Mouse (Mus musculus): ENCODE measurements at regions not wholly inside any gene's neighbourhood (a gene's known extent, or its start where the extent isn't known, plus 50 kb on each side); places are given as distances from the start of the nearest gene placed in this dataset.
"Not testable (repeated sequence)": the region's sequence is repeated elsewhere in the genome, so short reads cannot be mapped to it uniquely, and the experiment has no call there.

GRCm38 (mm10) chr11:20390622-20391021 is 58.1 kb upstream of the Slc1a4 start:
- no peak for DNase-seq

DNA sequence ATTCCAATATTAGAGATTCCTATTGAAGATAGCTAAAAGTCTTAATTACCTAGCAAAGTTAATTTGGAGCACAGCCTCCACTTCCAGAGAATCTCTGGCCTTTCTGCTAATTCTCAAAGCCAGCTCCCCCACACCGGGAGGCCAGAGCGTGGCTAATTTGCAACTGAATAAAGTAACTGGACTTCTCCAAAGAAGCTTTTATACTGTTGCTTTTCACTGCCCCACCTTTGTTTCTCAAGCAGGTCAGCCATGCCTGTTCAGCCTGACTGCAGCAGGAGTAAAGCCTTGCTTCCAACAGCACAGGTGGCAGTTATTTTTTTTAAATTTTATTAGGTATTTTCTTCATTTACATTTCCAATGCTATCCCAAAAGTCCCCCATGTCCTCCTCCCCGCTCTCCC is 60.8 kb upstream of the Slc1a4 start:
- not testable (repeated sequence) for DNase-seq

GRCm38 (mm10) chr11:20393807-20394206 is 61.3 kb upstream of the Slc1a4 start:
- not testable (repeated sequence) for DNase-seq

DNA sequence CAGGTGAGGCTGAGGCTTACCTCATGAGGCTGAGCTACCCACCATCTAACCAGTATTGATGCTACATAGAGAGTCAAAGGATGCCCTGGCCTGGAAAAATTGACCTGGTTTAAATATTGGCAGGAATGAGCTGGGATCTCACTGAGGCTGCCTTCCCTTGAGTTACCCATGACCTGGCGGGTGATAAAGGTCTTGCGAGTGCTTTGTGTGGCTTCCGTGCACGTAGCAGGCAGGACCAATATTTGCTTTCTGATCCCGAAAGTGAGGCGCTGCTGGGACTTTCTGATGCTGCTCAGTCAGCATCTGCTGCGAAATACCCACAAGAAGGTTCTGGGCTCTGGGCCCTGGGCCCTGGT is 63.3 kb upstream of the Slc1a4 start:
- no peak for DNase-seq

- DNase-seq, result peak; percentile 40 to 47
Observed at GRCm38 (mm10) chr11:20396204-20396848, 63.8 kb upstream of the Slc1a4 start.

GRCm38 (mm10) chr11:20396884-20397283 is 64.4 kb upstream of the Slc1a4 start:
- DNase-seq, result no peak

DNA sequence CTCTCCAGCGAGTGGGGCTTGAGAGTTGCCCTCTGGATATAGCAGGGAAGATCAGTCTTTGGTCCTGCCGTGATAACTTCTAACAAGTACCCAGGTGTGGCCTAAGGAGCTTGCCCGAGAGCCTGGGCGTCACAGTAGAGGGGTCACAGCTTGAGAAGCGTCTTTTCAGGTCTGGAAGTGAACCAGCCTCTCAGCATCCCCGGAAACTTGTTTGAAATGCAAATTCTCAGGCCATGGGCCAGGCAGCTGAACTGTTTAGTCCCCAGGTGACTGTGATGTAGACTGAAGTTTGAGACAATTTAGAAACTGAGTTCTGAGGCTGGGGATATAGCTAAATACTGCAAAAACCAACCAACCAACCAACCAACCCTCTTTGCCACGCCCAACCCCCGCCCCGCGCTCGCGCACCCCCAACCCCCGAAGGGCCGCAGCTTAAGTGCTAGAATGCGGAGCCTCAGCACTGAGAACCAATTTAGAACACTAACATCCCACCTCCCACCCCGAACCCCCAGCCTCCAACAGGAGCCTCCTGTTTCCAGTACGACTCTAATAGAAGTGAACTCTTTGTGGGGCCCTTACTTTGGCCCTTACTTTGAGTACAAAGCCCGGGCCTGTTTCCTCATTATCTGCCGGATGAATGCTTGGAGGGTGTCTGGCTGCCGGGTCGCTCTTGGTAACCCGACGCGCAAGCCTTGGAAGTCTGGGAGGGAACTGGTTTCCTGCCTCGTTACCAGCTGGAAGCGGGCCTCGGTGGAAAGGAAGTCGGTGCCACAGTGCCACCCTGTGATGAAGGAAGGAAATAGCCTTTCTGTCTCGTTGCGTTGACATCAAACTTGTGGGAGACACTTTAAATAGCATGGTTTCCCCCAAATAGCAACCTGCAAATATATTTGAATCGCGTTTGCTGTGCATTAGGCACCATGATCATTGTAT is 68.1 kb upstream of the Slc1a4 start:
- DNase-seq, result peak; percentile 80 to 82

- no peak for DNase-seq
Observed at GRCm38 (mm10) chr11:20403456-20403855, 70.9 kb upstream of the Slc1a4 start.

GRCm38 (mm10) chr11:20404476-20404875 is 72.0 kb upstream of the Slc1a4 start:
- no peak for DNase-seq

GRCm38 (mm10) chr11:20418141-20418540 is 85.6 kb upstream of the Slc1a4 start:
- no peak for DNase-seq

DNA sequence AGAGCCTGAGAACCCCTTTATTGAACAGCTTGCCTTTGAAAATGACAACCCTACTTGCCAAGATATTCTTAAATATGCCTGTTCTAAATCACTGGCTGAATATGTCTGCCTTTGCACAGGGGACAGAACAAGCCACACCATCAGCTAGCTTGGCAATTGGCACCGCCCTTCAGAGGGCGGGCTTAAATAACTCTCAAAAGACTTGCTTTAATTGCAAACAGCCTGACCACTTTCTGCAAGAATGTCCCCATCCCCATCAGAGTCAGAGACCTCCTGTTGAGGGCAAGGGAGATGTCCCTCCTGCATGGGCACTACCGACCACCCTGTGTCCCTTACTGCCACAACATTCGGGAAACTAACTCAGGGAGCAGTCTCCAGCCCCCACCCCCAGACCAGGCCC is 88.4 kb upstream of the Slc1a4 start:
- no peak for DNase-seq

GRCm38 (mm10) chr11:20436057-20436456 is 103.5 kb upstream of the Slc1a4 start:
- DNase-seq, result no peak

- DNase-seq, result no peak
Observed at GRCm38 (mm10) chr11:20442476-20442875, 100.6 kb upstream of the Sertad2 start.

- no peak for DNase-seq
Observed at GRCm38 (mm10) chr11:20445061-20445902, 97.8 kb upstream of the Sertad2 start.

GRCm38 (mm10) chr11:20445903-20446264 is 97.2 kb upstream of the Sertad2 start:
- DNase-seq, result peak; percentile 54 to 66

DNA sequence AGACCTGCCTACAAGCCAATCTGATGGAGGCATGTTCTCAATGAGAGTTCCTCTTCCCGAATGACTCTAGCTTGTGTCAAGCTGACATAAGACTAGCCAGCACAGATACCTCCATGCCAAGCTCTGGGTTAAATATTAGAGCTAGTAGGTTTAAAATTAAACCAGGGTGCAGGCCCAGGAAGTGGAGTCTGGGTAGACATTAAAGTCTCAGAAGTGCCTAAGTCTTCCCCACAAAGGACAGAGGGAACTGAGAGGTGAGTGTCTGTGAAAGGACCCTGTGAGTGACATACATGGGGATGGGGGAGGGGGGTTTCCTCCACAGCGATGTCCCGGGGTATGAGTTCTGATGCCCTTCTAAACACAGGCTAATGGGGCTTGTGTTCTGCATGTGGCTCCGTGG is 90.2 kb upstream of the Sertad2 start:
- no peak for DNase-seq

- DNase-seq, result no peak
Observed at GRCm38 (mm10) chr11:20453786-20454185, 89.3 kb upstream of the Sertad2 start.

- peak; percentile 84 for DNase-seq
Observed at GRCm38 (mm10) chr11:20455085-20455864, 87.8 kb upstream of the Sertad2 start.

- DNase-seq, result no peak
Observed at GRCm38 (mm10) chr11:20455865-20456648, 87.0 kb upstream of the Sertad2 start.

- no peak for DNase-seq
Observed at GRCm38 (mm10) chr11:20459140-20459539, 83.9 kb upstream of the Sertad2 start.

- DNase-seq, result peak in 1 of 2 experiments; percentile 50
Observed at GRCm38 (mm10) chr11:20460501-20460921, 82.5 kb upstream of the Sertad2 start.
